Mouse (Mus musculus) bone marrow, adult 2 months (tissue): ENCODE measurements at regions not wholly inside any gene's neighbourhood (a gene's known extent, or its start where the extent isn't known, plus 50 kb on each side); places are given as distances from the start of the nearest gene placed in this dataset.

Experiments
- CTCF ChIP-seq: fragments of 200-500 bp; IDR thresholded peaks from 2 replicates; pipeline ENCODE4 v1.5.1; 2011; ENCODE audit warnings: low read length, control low read depth; ENCODE audit not compliant: control insufficient read depth, insufficient read depth
- POLR2A ChIP-seq: fragments of 200-500 bp; IDR thresholded peaks from 2 replicates; pipeline ENCODE4 v1.6.1; 2011; ENCODE audit warnings: low read depth, mild to moderate bottlenecking, control low read depth, low read length, borderline replicate concordance; ENCODE audit not compliant: control insufficient read depth

DNA sequence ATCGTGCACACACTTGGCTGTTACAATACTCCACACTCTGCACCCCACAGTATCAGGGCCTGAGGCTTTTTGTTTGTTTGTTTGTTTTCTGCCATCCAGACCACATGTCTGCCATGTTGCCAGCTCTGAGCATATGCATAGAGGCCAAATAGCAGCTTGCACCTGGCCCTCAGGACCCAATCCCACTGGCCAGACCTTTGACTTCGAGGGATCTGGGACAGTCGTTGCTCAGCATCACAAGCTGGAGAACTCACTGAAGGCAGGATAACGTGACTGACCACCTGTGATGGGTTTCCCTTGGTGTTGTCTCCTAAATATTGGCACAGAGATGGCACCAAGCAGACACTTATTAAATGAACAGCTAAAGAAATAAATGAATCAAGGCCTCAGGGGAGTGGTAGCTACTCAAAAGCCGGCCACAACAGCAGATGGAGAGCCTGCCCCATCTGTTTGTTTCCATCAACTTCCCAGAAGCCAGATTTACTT is 88.4 kb downstream of the Setd4 start:
- TF ChIP-seq CTCF (no peak), POLR2A (no peak)
